Mouse (Mus musculus) cerebellum, adult 2 months (tissue): ENCODE data around the gene Tceal3. TPM values are rescaled to one million over a fixed set of nuclear protein-coding genes. Genes with fewer than 3 reads are reported as not detected.
"Not testable (repeated sequence)": the region's sequence is repeated elsewhere in the genome, so short reads cannot be mapped to it uniquely, and the experiment has no call there.

Experiments
- DNase-seq, 2 experiments: peaks; one replicate each; pipeline ENCODE4 v3.0.0; 2021
- H3K27ac ChIP-seq: fragments of 200-500 bp; 2 replicates; pipeline ENCODE4 v1.5.1; 2012; ENCODE audit warnings: low read length, control low read depth, inconsistent platforms; ENCODE audit not compliant: insufficient read depth
- H3K27me3 ChIP-seq: fragments of 200-500 bp; 2 replicates; pipeline ENCODE4 v1.6.1; 2012; ENCODE audit warnings: inconsistent platforms, mild to moderate bottlenecking, low read length, moderate library complexity; ENCODE audit not compliant: control insufficient read depth, insufficient read depth
- H3K4me1 ChIP-seq: fragments of 200-500 bp; 2 replicates; pipeline ENCODE4 v1.6.1; 2011; ENCODE audit warnings: low read length; ENCODE audit not compliant: control insufficient read depth, insufficient read depth
- H3K4me3 ChIP-seq: fragments of 200-500 bp; replicated peaks from 2 replicates; pipeline ENCODE3; 2011; ENCODE audit warnings: mild to moderate bottlenecking, low read depth, low read length, control low read depth; ENCODE audit not compliant: insufficient read depth
- CTCF ChIP-seq: fragments of 200-500 bp; IDR thresholded peaks from 2 replicates; pipeline ENCODE4 v1.5.1; 2011; ENCODE audit warnings: low read depth, mild to moderate bottlenecking, control low read depth, low read length, moderate library complexity, borderline replicate concordance; ENCODE audit not compliant: insufficient read depth
- POLR2A ChIP-seq: fragments of 200-500 bp; IDR thresholded peaks from 2 replicates; pipeline ENCODE4 v1.6.1; 2011; ENCODE audit warnings: low read length, control low read depth, borderline replicate concordance; ENCODE audit not compliant: insufficient read depth
- WGBS: fragments of 180-500 bp; shearing (Covaris S2); methylation state at CpG from one replicate; pipeline ENCODE4 v1.1.7; 2018; 5-methylcytosine and 5-hydroxymethylcytosine counted together
- polyA plus RNA-seq: library from polyadenylated mRNA; depleted of rRNA; stranded (reverse); fragments of >200 nt; gene quantifications from 2 replicates; pipeline ENCODE4 v1.2.3, GENCODE M21; 2012; rRNA removed

Gene Tceal3
- polyA plus RNA-seq, result 225 and 257 TPM in 2 replicates

GRCm38 (mm10) chrX:136590199-136590896 is at the start of gene Tceal3:
Gene Tceal3, plus strand, starts transcription at chrX:136590842.
- TF ChIP-seq POLR2A (no peak), CTCF (no peak)
- Histone ChIP-seq H3K27me3 (no peaks in the 10 kb centered on the region), H3K4me1 (no peaks in the 10 kb centered on the region), H3K4me3 (peak within 1 kb of the TSS; percentile 60), H3K27ac (no peak within 1 kb of the TSS)
- 9% methylated on average over 12 of the region's 12 CpGs for WGBS
- DNase-seq, result peak; percentile 51 to 68

GRCm38 (mm10) chrX:136543956-136544355 is 46.7 kb upstream of the Tceal3 start, which contains the start of gene Kir3dl2:
Gene Kir3dl2, minus strand, starts transcription at chrX:136544056.
- not testable (repeated sequence) for H3K27ac ChIP-seq, DNase-seq, H3K27me3 ChIP-seq, H3K4me1 ChIP-seq, H3K4me3 ChIP-seq
- 70% methylated on average over 1 of the region's 1 CpGs for WGBS

- H3K27me3 ChIP-seq, DNase-seq, H3K4me3 ChIP-seq, H3K4me1 ChIP-seq, H3K27ac ChIP-seq: not testable (repeated sequence)
- WGBS, result 85% methylated on average over 9 of the region's 9 CpGs
These were observed 21.5 kb upstream of the Tceal3 start for GRCm38 (mm10) chrX:136569094-136569493.

GRCm38 (mm10) chrX:136584617-136585016 is 6.0 kb upstream of the Tceal3 start:
- Histone ChIP-seq H3K27me3 (no peaks in the 10 kb centered on the region), H3K27ac (no peak overlapping the region), H3K4me1 (no peaks in the 10 kb centered on the region), H3K4me3 (no peak overlapping the region)
- DNase-seq, result no peak
- TF ChIP-seq CTCF (no peak), POLR2A (no peak)
- 86% methylated on average over 1 of the region's 1 CpGs for WGBS

- no peak for DNase-seq
- 6% methylated on average over 2 of the region's 2 CpGs for WGBS
- Histone ChIP-seq H3K4me1 (no peaks in the 10 kb centered on the region), H3K4me3 (peak overlapping the region; percentile 60), H3K27ac (no peak overlapping the region), H3K27me3 (no peaks in the 10 kb centered on the region)
- no peak for TF ChIP-seq CTCF
- TF ChIP-seq POLR2A, result no peak
These were observed 235 bp downstream of the Tceal3 start for GRCm38 (mm10) chrX:136590897-136591257.

- peak; percentile 27; the same call in 1 of the 2 replicates for TF ChIP-seq CTCF
- TF ChIP-seq POLR2A, result no peak
- no peaks in the 10 kb centered on the region for H3K27me3 ChIP-seq
- no peak overlapping the region for H3K4me3 ChIP-seq
- no peaks in the 10 kb centered on the region for H3K4me1 ChIP-seq
- WGBS, result 7% methylated on average over 3 of the region's 3 CpGs
- DNase-seq, result peak; percentile 14 to 20
- H3K27ac ChIP-seq, result no peak overlapping the region
These were observed 8.8 kb downstream of the Tceal3 start for GRCm38 (mm10) chrX:136599416-136599815.

GRCm38 (mm10) chrX:136606951-136607350 is 16.3 kb downstream of the Tceal3 start:
- Histone ChIP-seq H3K27me3 (no peaks in the 10 kb centered on the region), H3K4me3 (no peak overlapping the region), H3K27ac (no peak overlapping the region), H3K4me1 (no peaks in the 10 kb centered on the region)
- no peak for DNase-seq
- TF ChIP-seq POLR2A (no peak), CTCF (no peak)
- WGBS, result 61% methylated on average over 4 of the region's 4 CpGs

GRCm38 (mm10) chrX:136607395-136607794 is 16.8 kb downstream of the Tceal3 start:
- no peaks in the 10 kb centered on the region for H3K27me3 ChIP-seq
- TF ChIP-seq POLR2A (no peak), CTCF (no peak)

More at GRCm38 (mm10) chrX:136607395-136607794, 16.8 kb downstream of the Tceal3 start:
- H3K4me1 ChIP-seq, result no peaks in the 10 kb centered on the region
- WGBS, result 48% methylated on average over 3 of the region's 3 CpGs
- no peak overlapping the region for H3K27ac ChIP-seq
- no peak for DNase-seq
- H3K4me3 ChIP-seq, result no peak overlapping the region
